Mouse (Mus musculus) gastrocnemius, postnatal 14 days (tissue): Measurements from ENCODE around the gene Mn1. TPM values are rescaled to one million over a fixed set of nuclear protein-coding genes. Genes with fewer than 3 reads are reported as not detected.
A peak's percentile ranks its signal among the peaks of the same experiment; 100 is the strongest.

Source experiments
- DNase-seq: peaks from one replicate; pipeline ENCODE4 v3.0.0; 2021; ENCODE audit warnings: mixed read lengths
- intact Hi-C: fragments of 180-260 bp; cut with DNase I; formaldehyde crosslinking; loops from one replicate; pipeline ENCODE4 v1.15.1; 2025; ENCODE audit warnings: low total_unique reads
- total RNA-seq, 2 experiments: library from RNA; stranded (reverse); gene quantifications; 2 replicates each; pipeline ENCODE4 v1.2.3; 2021

The Mn1 gene
- total RNA-seq, 2 experiments from 2014 or later: 33.8 to 58.1 TPM

GRCm38 (mm10) chr5:111404721-111405120 lies 12.4 kb upstream of the Mn1 start:
- DNase-seq: no peak
- intact Hi-C loops: loop anchor here (5.0 kb wide), 1 partner anchor 748 kb away; no protein-coding TSS in a partner anchor

GRCm38 (mm10) chr5:111408470-111409105 lies 8.6 kb upstream of the Mn1 start:
- intact Hi-C loops: loop anchor here (5.0 kb wide), 1 partner anchor 744 kb away; no protein-coding TSS in a partner anchor
- peak; percentile 54 for DNase-seq

- DNase-seq: no peak
- intact Hi-C loops: loop anchor here (5.0 to 10.0 kb wide), 3 partner anchors 273 to 743 kb away; no protein-coding TSS in a partner anchor
Measured at GRCm38 (mm10) chr5:111409412-111410044, 7.6 kb upstream of the Mn1 start.

GRCm38 (mm10) chr5:111410665-111411064 lies 6.5 kb upstream of the Mn1 start:
- intact Hi-C loops: loop anchor here (5.0 to 10.0 kb wide), 2 partner anchors 272 to 414 kb away; no protein-coding TSS in a partner anchor
- DNase-seq: no peak

- peak; percentile 88 for DNase-seq
- intact Hi-C loops: loop anchor here (5.0 to 10.0 kb wide), 2 partner anchors 268 to 411 kb away; no protein-coding TSS in a partner anchor
Measured at GRCm38 (mm10) chr5:111414192-111414591, 3.0 kb upstream of the Mn1 start.

GRCm38 (mm10) chr5:111414770-111415249 lies 2.4 kb upstream of the Mn1 start:
- intact Hi-C loops: loop anchor here (5.0 to 10.0 kb wide), 2 partner anchors 267 to 410 kb away; no protein-coding TSS in a partner anchor
- no peak for DNase-seq

- intact Hi-C loops: loop anchor here (10.0 kb wide), 1 partner anchor 409 kb away; no protein-coding TSS in a partner anchor
- DNase-seq: no peak
Measured at GRCm38 (mm10) chr5:111415575-111415974, 1.6 kb upstream of the Mn1 start.

GRCm38 (mm10) chr5:111416048-111416447 lies 1.1 kb upstream of the Mn1 start:
- DNase-seq: no peak
- intact Hi-C loops: loop anchor here (10.0 kb wide), 1 partner anchor 409 kb away; no protein-coding TSS in a partner anchor

- peak; percentile 42 for DNase-seq
- intact Hi-C loops: loop anchor here (10.0 kb wide), 1 partner anchor 407 kb away; no protein-coding TSS in a partner anchor
Measured at GRCm38 (mm10) chr5:111417378-111418131, 393 bp downstream of the Mn1 start.

GRCm38 (mm10) chr5:111418202-111419120 lies 1.3 kb downstream of the Mn1 start:
- peak; percentile 44 for DNase-seq
- intact Hi-C loops: loop anchor here (10.0 kb wide), 1 partner anchor 406 kb away; no protein-coding TSS in a partner anchor

- intact Hi-C loops: loop anchor here (10.0 kb wide), 1 partner anchor 406 kb away; no protein-coding TSS in a partner anchor
- no peak for DNase-seq
Measured at GRCm38 (mm10) chr5:111419121-111419881, 2.1 kb downstream of the Mn1 start.

- intact Hi-C loops: no loop called here
- no peak for DNase-seq
Measured at GRCm38 (mm10) chr5:111420011-111420691, 3.0 kb downstream of the Mn1 start.

GRCm38 (mm10) chr5:111420896-111421295 lies 3.7 kb downstream of the Mn1 start:
- intact Hi-C loops: no loop called here
- no peak for DNase-seq

- DNase-seq: no peak
- intact Hi-C loops: no loop called here
Measured at GRCm38 (mm10) chr5:111421424-111421823, 4.3 kb downstream of the Mn1 start.

- no peak for DNase-seq
- intact Hi-C loops: no loop called here
Measured at GRCm38 (mm10) chr5:111422058-111422800, 5.1 kb downstream of the Mn1 start.

- no peak for DNase-seq
- intact Hi-C loops: no loop called here
Measured at GRCm38 (mm10) chr5:111423011-111423410, 5.8 kb downstream of the Mn1 start.

- no peak for DNase-seq
- intact Hi-C loops: no loop called here
Measured at GRCm38 (mm10) chr5:111423616-111424015, 6.5 kb downstream of the Mn1 start.
